Mouse (Mus musculus) lung, postnatal 36 days (tissue): Measurements from ENCODE around the gene Dmap1.

Source experiments
- DNase-seq: peaks from one replicate; pipeline ENCODE4 v3.0.0; 2022; ENCODE audit warnings: mixed read lengths

The Dmap1 gene

GRCm38 (mm10) chr4:117681931-117682461, at the start of gene Dmap1:
Gene Dmap1 (minus strand): TSS chr4:117682273.
- DNase-seq: peak; percentile 85

- no peak for DNase-seq
Measured at GRCm38 (mm10) chr4:117724112-117724511, 42.0 kb upstream of the Dmap1 start, which contains the start of gene Gm12845. Gene Gm12845 (plus strand): TSS chr4:117724412.

GRCm38 (mm10) chr4:117713303-117714098, 31.4 kb upstream of the Dmap1 start:
- DNase-seq: no peak

- DNase-seq: no peak
Measured at GRCm38 (mm10) chr4:117712314-117712713, 30.2 kb upstream of the Dmap1 start.

- DNase-seq: no peak
Measured at GRCm38 (mm10) chr4:117708780-117709550, 26.9 kb upstream of the Dmap1 start.

GRCm38 (mm10) chr4:117705361-117705760, 23.3 kb upstream of the Dmap1 start:
- peak; percentile 61 for DNase-seq

GRCm38 (mm10) chr4:117686354-117686753, 4.3 kb upstream of the Dmap1 start:
- DNase-seq: no peak

GRCm38 (mm10) chr4:117683048-117683768, 1.1 kb upstream of the Dmap1 start:
- DNase-seq: peak; percentile 11

GRCm38 (mm10) chr4:117682463-117682862, 390 bp upstream of the Dmap1 start:
- no peak for DNase-seq

GRCm38 (mm10) chr4:117680963-117681362, 1.1 kb downstream of the Dmap1 start:
- no peak for DNase-seq

GRCm38 (mm10) chr4:117676903-117677302, 5.2 kb downstream of the Dmap1 start:
- peak; percentile 87 for DNase-seq

- no peak for DNase-seq
Measured at GRCm38 (mm10) chr4:117673901-117674300, 8.2 kb downstream of the Dmap1 start.

GRCm38 (mm10) chr4:117672042-117672441, 10.0 kb downstream of the Dmap1 start:
- DNase-seq: no peak

- no peak for DNase-seq
Measured at GRCm38 (mm10) chr4:117669874-117670273, 12.2 kb downstream of the Dmap1 start.

GRCm38 (mm10) chr4:117666054-117666453, 16.0 kb downstream of the Dmap1 start:
- DNase-seq: no peak

GRCm38 (mm10) chr4:117665531-117665930, 16.5 kb downstream of the Dmap1 start:
- DNase-seq: no peak

- DNase-seq: no peak
Measured at GRCm38 (mm10) chr4:117664411-117665137, 17.5 kb downstream of the Dmap1 start.

- DNase-seq: peak; percentile 56
Measured at GRCm38 (mm10) chr4:117660001-117660400, 22.1 kb downstream of the Dmap1 start.

- peak; percentile 18 for DNase-seq
Measured at GRCm38 (mm10) chr4:117658582-117659444, 23.3 kb downstream of the Dmap1 start.

GRCm38 (mm10) chr4:117657646-117658045, 24.4 kb downstream of the Dmap1 start:
- DNase-seq: peak; percentile 14

GRCm38 (mm10) chr4:117656961-117657360, 25.1 kb downstream of the Dmap1 start:
- DNase-seq: no peak
